Mouse (Mus musculus): Measurements from ENCODE around the gene Actl10. TPM values are rescaled to one million over a fixed set of nuclear protein-coding genes. Genes with fewer than 3 reads are reported as not detected.

Actl10 gene
- polyA plus RNA-seq (2012; ENCODE audit: low replicate concordance): not detected in 2 replicates

DNA sequence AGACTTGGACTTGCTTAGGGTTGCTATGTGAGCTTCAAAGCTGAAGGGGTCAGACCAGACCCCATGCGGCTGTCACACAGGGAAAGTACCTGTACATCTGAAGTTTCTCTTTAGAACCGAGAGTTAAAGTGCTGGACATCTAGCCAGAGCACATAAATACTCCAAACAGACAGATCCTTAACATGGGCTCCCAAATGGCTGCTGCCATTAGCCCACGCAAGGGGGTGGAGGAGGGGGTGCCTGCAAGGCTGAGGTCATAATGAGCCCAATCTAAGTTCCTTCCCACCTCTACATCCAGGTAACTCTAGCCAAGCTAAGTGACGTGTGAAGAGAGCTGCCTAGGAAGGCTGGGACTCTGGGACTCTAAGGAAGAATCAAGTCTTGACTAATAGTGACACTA, at the start of gene Actl10:
TSS of gene Actl10 (plus strand) at position 301 of the 400 bp plus-strand sequence.

DNA sequence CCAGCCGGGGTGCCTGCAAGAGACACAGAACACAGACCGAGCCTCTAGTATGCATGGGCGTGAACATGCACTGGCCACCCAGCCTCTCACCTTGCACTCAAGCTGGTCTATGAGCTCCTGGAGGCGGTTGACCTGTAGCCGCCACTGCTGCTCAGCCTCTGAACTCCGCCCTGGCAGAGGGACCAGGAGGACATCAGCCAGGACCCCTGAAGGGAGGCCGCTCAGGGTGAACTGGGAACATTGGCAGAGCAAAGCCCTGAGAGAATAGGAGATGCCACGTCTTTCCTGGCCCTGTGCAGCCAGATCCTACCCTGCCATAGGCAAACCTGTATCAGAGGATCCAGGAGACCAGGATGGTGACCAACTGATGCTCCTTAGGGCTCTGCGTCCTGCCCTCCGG, 4.9 kb upstream of the Actl10 start, which contains the start of gene 1700003F12Rik:
TSS of gene 1700003F12Rik (plus strand) at position 375 of the 400 bp plus-strand sequence.

DNA sequence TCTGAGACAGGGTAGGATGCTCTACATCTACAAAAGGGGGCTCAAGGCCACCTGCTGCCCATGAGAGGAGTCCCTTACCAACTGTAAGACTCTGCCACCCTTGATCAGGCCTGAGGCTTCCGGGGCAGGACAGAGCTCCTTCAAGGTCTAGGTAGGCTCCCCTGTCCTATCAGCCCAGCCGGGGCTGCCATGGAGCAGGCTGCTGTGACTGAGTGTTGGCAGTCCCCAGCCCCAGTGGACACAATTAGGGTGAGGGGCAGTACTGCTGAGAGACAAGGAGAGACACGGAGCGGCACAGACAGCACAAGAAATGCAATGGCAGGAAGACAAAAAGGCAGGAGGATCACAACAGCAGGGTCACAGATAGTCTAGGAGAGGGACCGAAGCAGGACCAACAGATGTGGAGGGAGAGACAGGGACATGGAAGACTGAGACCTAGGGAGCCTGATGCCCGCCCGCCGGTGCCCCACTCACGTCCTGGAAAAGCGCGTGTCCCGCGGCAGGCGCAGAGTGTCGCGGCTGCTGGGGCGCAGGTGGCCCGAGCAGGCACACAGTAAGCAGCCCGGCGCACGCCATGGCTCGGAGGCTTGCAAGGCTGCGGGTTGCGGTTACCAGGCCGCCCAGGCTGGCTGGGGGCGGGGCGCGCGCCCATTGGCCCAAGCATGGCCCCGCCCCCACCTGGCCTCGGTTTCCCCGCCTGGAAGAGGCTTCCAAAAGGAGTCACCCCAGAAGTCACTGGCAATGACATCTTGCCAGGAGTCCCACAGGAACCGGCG, 6.9 kb downstream of the Actl10 start, which contains the start of gene Necab3:
TSS of gene Necab3 (minus strand) at position 627 of the 776 bp plus-strand sequence.

DNA sequence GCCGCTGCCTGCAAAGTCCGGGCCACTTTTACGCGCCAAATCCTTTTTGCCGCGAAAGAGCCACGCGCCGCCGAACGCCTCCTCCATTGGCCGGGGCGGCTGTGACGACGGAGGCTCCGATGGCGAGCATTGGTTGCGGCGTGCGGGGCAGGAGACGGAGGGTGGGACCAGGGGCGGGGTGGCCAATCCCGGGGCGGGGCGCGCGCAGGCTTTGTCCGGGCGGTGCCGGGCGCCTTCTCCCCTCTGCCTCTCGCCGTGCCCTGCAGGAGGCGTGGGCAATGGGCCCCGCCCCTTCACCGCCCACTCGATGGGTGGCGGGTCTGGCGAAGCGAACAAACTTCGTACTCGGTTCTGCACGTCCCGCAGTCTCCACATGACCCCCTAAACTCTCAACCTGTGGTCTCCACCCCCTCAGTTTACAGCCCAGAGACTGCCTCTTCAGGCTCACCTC, 18.3 kb downstream of the Actl10 start, which contains the start of gene E2f1:
TSS of gene E2f1 (minus strand) at position 57 of the 451 bp plus-strand sequence.

Other genes with a start within 250 kb of the Actl10 start
- gene Bpifb9b, start 244.5 kb upstream of the Actl10 start, polyA plus RNA-seq (2012; ENCODE audit: low replicate concordance): not detected in 2 replicates
- gene Cdk5rap1, start 178.8 kb upstream of the Actl10 start, polyA plus RNA-seq (2012; ENCODE audit: low replicate concordance): 0.18 and 1.0 TPM in 2 replicates
- 2.5 and 2.7 TPM in 2 replicates for gene Snta1, start 143.7 kb upstream of the Actl10 start, polyA plus RNA-seq (2012; ENCODE audit: low replicate concordance)
- gene Cbfa2t2, start 115.3 kb upstream of the Actl10 start, polyA plus RNA-seq (2012; ENCODE audit: low replicate concordance): 4.7 and 12.4 TPM in 2 replicates
- gene 1700003F12Rik, start 4.7 kb upstream of the Actl10 start, polyA plus RNA-seq (2012; ENCODE audit: low replicate concordance): 0.64 and 0.74 TPM in 2 replicates
- 2.2 and 8.2 TPM in 2 replicates for gene Necab3, start 7.1 kb downstream of the Actl10 start, polyA plus RNA-seq (2012; ENCODE audit: low replicate concordance)
- gene E2f1, start 18.1 kb downstream of the Actl10 start, polyA plus RNA-seq (2012; ENCODE audit: low replicate concordance): 64.9 and 73.1 TPM in 2 replicates
- 2.2 and 9.4 TPM in 2 replicates for gene Pxmp4, start 51.9 kb downstream of the Actl10 start, polyA plus RNA-seq (2012; ENCODE audit: low replicate concordance)
- 6.7 and 9.3 TPM in 2 replicates for gene Zfp341, start 61.5 kb downstream of the Actl10 start, polyA plus RNA-seq (2012; ENCODE audit: low replicate concordance)
- gene 4930519P11Rik, start 61.7 kb downstream of the Actl10 start, polyA plus RNA-seq (2012; ENCODE audit: low replicate concordance): 4.1 and 10.3 TPM in 2 replicates
- 42.2 and 77.8 TPM in 2 replicates for gene Chmp4b, start 99.9 kb downstream of the Actl10 start, polyA plus RNA-seq (2012; ENCODE audit: low replicate concordance)
- gene Gm14214, start 218.3 kb downstream of the Actl10 start, polyA plus RNA-seq (2012; ENCODE audit: low replicate concordance): not detected in 2 replicates
- gene Raly, start 239.3 kb downstream of the Actl10 start, polyA plus RNA-seq (2012; ENCODE audit: low replicate concordance): 446 and 535 TPM in 2 replicates
- 0.44 and 1.1 TPM in 2 replicates for gene a, start 239.6 kb downstream of the Actl10 start, polyA plus RNA-seq (2012; ENCODE audit: low replicate concordance)

Data from leukemia stem cell, adult 10-12 weeks (primary cell).